Mouse (Mus musculus) limb, embryonic 14.5 days (tissue): ENCODE results near the gene Lrmp. TPM values are rescaled to one million over a fixed set of nuclear protein-coding genes. Genes with fewer than 3 reads are reported as not detected.

Experiments
- ATAC-seq: fragments of 200-750 bp; cut with Nextera tagmentation; 2 replicates; pipeline ENCODE4 v1.8.0; 2017; ENCODE audit warnings: low read depth, moderate number of reproducible peaks, moderate TSS enrichment; ENCODE audit not compliant: low FRiP score
- DNase-seq: peaks from one replicate; pipeline ENCODE4 v3.0.0-alpha.2; 2015; ENCODE audit warnings: low spot score
- H3K27ac ChIP-seq: fragments of 300-500 bp; sonication (generic); replicated peaks from 2 replicates; pipeline ENCODE4 v1.5.1; 2014; ENCODE audit warnings: low read depth, mild to moderate bottlenecking, low read length, moderate library complexity, mixed read lengths
- H3K27me3 ChIP-seq: fragments of 300-500 bp; sonication (generic); 2 replicates; pipeline ENCODE4 v1.6.1; 2014; ENCODE audit warnings: low read length, mixed read lengths; ENCODE audit not compliant: control insufficient read depth, insufficient read depth
- H3K36me3 ChIP-seq: fragments of 300-500 bp; sonication (generic); 2 replicates; pipeline ENCODE4 v1.6.1; 2014; ENCODE audit warnings: mild to moderate bottlenecking, low read length, moderate library complexity, mixed read lengths; ENCODE audit not compliant: control insufficient read depth, insufficient read depth
- H3K4me1 ChIP-seq: fragments of 300-500 bp; sonication (generic); 2 replicates; pipeline ENCODE4 v1.6.1; 2014; ENCODE audit warnings: antibody characterized with exemption, low read length, mixed read lengths; ENCODE audit not compliant: control insufficient read depth, insufficient read depth
- H3K4me2 ChIP-seq: fragments of 300-500 bp; sonication (generic); replicated peaks from 2 replicates; pipeline ENCODE4 v1.6.1; 2014; ENCODE audit warnings: low read depth, mild to moderate bottlenecking, low read length, moderate library complexity; ENCODE audit not compliant: severe bottlenecking
- H3K4me3 ChIP-seq: fragments of 300-500 bp; sonication (generic); replicated peaks from 2 replicates; pipeline ENCODE4 v1.5.1; 2014; ENCODE audit warnings: low read length
- H3K9ac ChIP-seq: fragments of 300-500 bp; sonication (generic); 2 replicates; pipeline ENCODE4 v1.6.1; 2014; ENCODE audit warnings: mild to moderate bottlenecking, low read depth, low read length, moderate library complexity; ENCODE audit not compliant: severe bottlenecking
- H3K9me3 ChIP-seq: fragments of 300-500 bp; sonication (generic); 2 replicates; pipeline ENCODE4 v1.6.1; 2016; ENCODE audit warnings: low read length; ENCODE audit not compliant: control insufficient read depth
- POLR2A ChIP-seq: fragments of 200-500 bp; IDR thresholded peaks from 2 replicates; pipeline ENCODE4 v1.8.0; 2012; ENCODE audit warnings: inconsistent platforms, mild to moderate bottlenecking, moderate library complexity, borderline replicate concordance; ENCODE audit not compliant: insufficient read depth, insufficient read length; ENCODE audit errors: extremely low read depth
- WGBS: fragments of 180-500 bp; shearing (Covaris S2); extraction: QIAGEN DNeasy Blood & Tissue Kit; methylation state at CpG from one replicate; pipeline ENCODE4 v1.1.7; 2014; 5-methylcytosine and 5-hydroxymethylcytosine counted together
- polyA plus RNA-seq, 2 experiments: library from polyadenylated mRNA; depleted of rRNA in 1 of 2; stranded (reverse) in 1 of 2; unstranded in 1 of 2; fragments of >200 nt; fragmentation: Nextera tagmentation in 1 of 2; extraction: Ambion mirVana in 1 of 2; gene quantifications; 2 replicates each; pipeline versions ENCODE4 v1.2.1 to v1.2.3; 2012 to 2014

Gene Lrmp
- polyA plus RNA-seq, 2 experiments = 4.3 to 5.5 TPM

- H3K9ac ChIP-seq = peak overlapping the region; percentile 63
- H3K27me3 ChIP-seq = 0 out of 2 replicates have a peak, but pooled peaks cover 9% of the 10 kb centered on the region
- H3K4me1 ChIP-seq = no peaks in the 10 kb centered on the region; the same call in 1 of the 2 replicates
- no peak for TF ChIP-seq POLR2A
- H3K9me3 ChIP-seq = no peaks in the 10 kb centered on the region
- DNase-seq (peak; percentile 52), ATAC-seq (peak; percentile 75; the same call in 1 of the 2 replicates)
- WGBS = 2% methylated on average over 20 of the region's 20 CpGs
- H3K27ac ChIP-seq = no peak overlapping the region
- H3K36me3 ChIP-seq = no peaks in the 10 kb centered on the region
- H3K4me3 ChIP-seq = peak overlapping the region; percentile 51
- peak overlapping the region; percentile 93 for H3K4me2 ChIP-seq
Observed at GRCm38 (mm10) chr6:145075088-145075547, 40.3 kb upstream of the Lrmp start.

DNA sequence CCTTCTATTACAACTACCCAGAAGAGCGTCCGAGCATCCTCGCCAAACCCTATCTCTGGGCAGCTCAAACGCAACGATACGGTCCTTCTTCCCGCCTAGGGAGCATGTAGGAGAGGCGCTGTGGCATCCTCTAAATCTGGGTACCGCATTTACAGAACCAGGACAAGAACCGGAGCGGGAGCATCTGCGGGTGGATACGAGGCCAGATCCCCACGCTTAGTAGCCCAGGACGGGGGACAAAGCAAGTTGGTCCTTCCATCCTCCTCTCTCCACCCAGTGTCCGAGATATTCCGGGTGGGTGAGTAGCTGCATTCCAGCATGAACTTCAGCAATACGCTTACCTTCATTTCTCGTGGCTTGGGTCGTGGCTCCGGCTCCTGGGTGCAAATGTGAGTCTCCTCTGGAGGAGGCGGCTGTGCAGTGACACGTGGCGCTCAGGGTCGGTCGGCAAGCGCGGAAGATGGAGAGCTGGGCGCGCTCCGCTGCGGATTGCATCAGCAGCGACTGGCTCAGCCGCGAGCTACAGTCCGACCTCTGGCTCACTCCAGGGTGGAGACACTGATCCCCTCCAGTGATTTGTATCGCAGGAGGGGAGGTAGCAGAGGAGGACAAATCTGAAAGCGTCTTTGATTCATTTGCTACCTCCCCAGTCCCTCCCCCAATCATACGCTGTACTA is 39.8 kb upstream of the Lrmp start, which contains the start of gene Bcat1:
Gene Bcat1 (minus strand): TSS at position 637 of the 677 bp plus-strand sequence.
- peak within 1 kb of the TSS; percentile 93 for H3K4me2 ChIP-seq
- WGBS = under 1% methylated on average over 39 of the region's 39 CpGs
- H3K9me3 ChIP-seq = no peaks in the 10 kb centered on the region
- no peak within 1 kb of the TSS for H3K27ac ChIP-seq
- H3K36me3 ChIP-seq = no peaks in the 10 kb centered on the region
- peak within 1 kb of the TSS; percentile 63 for H3K9ac ChIP-seq
- ATAC-seq = 0 out of 2 replicates have a peak, but pooled peaks have one; percentile 69
- TF ChIP-seq POLR2A = no peak
- peak; percentile 38 for DNase-seq
- H3K4me3 ChIP-seq = peak within 1 kb of the TSS; percentile 51
- H3K4me1 ChIP-seq = no peaks in the 10 kb centered on the region; the same call in 1 of the 2 replicates
- 0 out of 2 replicates have a peak, but pooled peaks cover 9% of the 10 kb centered on the region for H3K27me3 ChIP-seq

DNA sequence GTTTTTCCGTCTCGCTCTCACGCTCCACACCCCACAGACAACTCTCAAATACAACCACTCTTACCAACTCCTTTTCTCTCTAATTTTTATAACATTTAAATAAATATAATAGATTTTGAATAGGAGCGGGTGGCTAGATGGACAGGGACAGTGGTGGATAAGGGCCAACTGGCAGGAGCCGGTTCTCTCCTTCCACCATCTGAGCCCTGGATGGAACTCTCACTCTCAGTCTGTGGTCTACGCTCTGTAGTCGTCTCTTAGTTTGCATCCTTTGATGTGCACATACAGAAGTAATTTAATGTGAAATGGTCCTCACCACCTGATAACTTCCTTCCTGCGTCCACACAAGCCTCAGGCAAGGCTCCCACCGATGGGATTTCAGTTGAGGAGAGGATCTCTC is 39.2 kb upstream of the Lrmp start:
- ATAC-seq (no peak), DNase-seq (no peak)
- H3K27me3 ChIP-seq = 0 out of 2 replicates have a peak, but pooled peaks cover 9% of the 10 kb centered on the region
- TF ChIP-seq POLR2A = no peak
- H3K4me3 ChIP-seq = peak overlapping the region; percentile 51
- 12% methylated on average over 9 of the region's 9 CpGs for WGBS
- H3K4me2 ChIP-seq = peak overlapping the region; percentile 93
- no peaks in the 10 kb centered on the region; the same call in 1 of the 2 replicates for H3K4me1 ChIP-seq
- no peaks in the 10 kb centered on the region for H3K9me3 ChIP-seq
- no peak overlapping the region for H3K9ac ChIP-seq
- H3K27ac ChIP-seq = no peak overlapping the region
- H3K36me3 ChIP-seq = no peaks in the 10 kb centered on the region

- no peak for DNase-seq
- no peaks in the 10 kb centered on the region; the same call in 1 of the 2 replicates for H3K4me1 ChIP-seq
- H3K27ac ChIP-seq = no peak overlapping the region
- no peak overlapping the region for H3K4me2 ChIP-seq
- 0 out of 2 replicates have a peak, but pooled peaks cover 9% of the 10 kb centered on the region for H3K27me3 ChIP-seq
- WGBS = 73% methylated on average over 8 of the region's 9 CpGs
- ATAC-seq = no peak
- H3K36me3 ChIP-seq = no peaks in the 10 kb centered on the region
- no peak for TF ChIP-seq POLR2A
- H3K4me3 ChIP-seq = no peak overlapping the region
- H3K9me3 ChIP-seq = no peaks in the 10 kb centered on the region
- H3K9ac ChIP-seq = no peak overlapping the region
Observed at GRCm38 (mm10) chr6:145079087-145079759, 36.2 kb upstream of the Lrmp start.

DNA sequence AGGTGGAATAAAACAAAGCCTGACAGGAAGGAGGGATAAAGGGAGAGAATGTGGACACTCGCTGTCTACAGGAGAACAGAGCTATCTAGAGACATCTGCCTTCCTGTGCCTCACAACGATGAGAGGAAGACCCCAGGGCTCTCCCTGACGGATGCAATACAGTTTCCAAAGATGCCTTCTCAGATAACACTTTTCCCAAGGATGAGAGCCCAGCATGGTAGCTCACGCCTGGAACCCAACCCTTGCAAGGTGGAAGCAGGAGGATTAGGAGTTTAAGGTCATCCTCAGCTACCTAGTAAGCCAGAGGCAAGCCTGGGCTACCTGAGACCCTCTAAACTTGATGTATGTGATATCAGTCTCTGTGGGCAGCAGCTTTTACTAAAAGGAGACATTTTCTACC is 33.7 kb upstream of the Lrmp start:
- Histone ChIP-seq H3K27ac (no peak overlapping the region), H3K4me3 (no peak overlapping the region), H3K4me1 (no peaks in the 10 kb centered on the region), H3K9ac (no peak overlapping the region), H3K27me3 (no peaks in the 10 kb centered on the region), H3K36me3 (no peaks in the 10 kb centered on the region), H3K4me2 (no peak overlapping the region), H3K9me3 (no peaks in the 10 kb centered on the region)
- DNase-seq (no peak), ATAC-seq (no peak)
- no peak for TF ChIP-seq POLR2A
- 54% methylated on average over 4 of the region's 4 CpGs for WGBS
